Mouse (Mus musculus): Measurements from ENCODE around the gene Gskip. TPM values are rescaled to one million over a fixed set of nuclear protein-coding genes. Genes with fewer than 3 reads are reported as not detected.

Gene Gskip
- polyA plus RNA-seq, 1 experiment from 2014 or later: 10.1 TPM

- WGBS (ENCODE audit: insufficient replicate concordance): 8% methylated on average over 22 of the region's 22 CpGs
- H3K27ac ChIP-seq (ENCODE audit: low read length): no peak within 1 kb of the TSS
- H3K36me3 ChIP-seq (ENCODE audit: control insufficient read depth, insufficient read depth): no peaks in the 10 kb centered on the region
- no peaks in the 10 kb centered on the region for H3K27me3 ChIP-seq (ENCODE audit: control insufficient read depth, insufficient read depth, low read depth, low read length)
- no peaks in the 10 kb centered on the region for H3K9me3 ChIP-seq (replicated peaks; ENCODE audit: control insufficient read depth, low read length)
- peak within 1 kb of the TSS; percentile 34 for H3K4me3 ChIP-seq (ENCODE audit: low read depth, low read length)
- H3K4me2 ChIP-seq (ENCODE audit: low read depth, low read length): peak within 1 kb of the TSS; percentile 65
- H3K4me1 ChIP-seq (ENCODE audit: control insufficient read depth, low read depth, low read length): peaks cover 10% of the 10 kb centered on the region
- no peak within 1 kb of the TSS for H3K9ac ChIP-seq (ENCODE audit: low read depth, low read length)
- peak; percentile 99 for ATAC-seq (ENCODE audit: low read depth)
Observed at GRCm38 (mm10) chr12:105705799-105706487, 21.3 kb downstream of the Gskip start, which contains the start of gene Ak7. TSS of gene Ak7 (plus strand) at chr12:105705976.

GRCm38 (mm10) chr12:105718616-105719015, 34.0 kb downstream of the Gskip start:
- Histone ChIP-seq H3K27ac (ENCODE audit: low read length) (no peak overlapping the region), H3K27me3 (ENCODE audit: control insufficient read depth, insufficient read depth, low read depth, low read length) (no peaks in the 10 kb centered on the region), H3K9me3 (replicated peaks; ENCODE audit: control insufficient read depth, low read length) (no peaks in the 10 kb centered on the region), H3K36me3 (ENCODE audit: control insufficient read depth, insufficient read depth) (no peaks in the 10 kb centered on the region), H3K4me2 (ENCODE audit: low read depth, low read length) (peak overlapping the region; percentile 24), H3K4me1 (ENCODE audit: control insufficient read depth, low read depth, low read length) (no peaks in the 10 kb centered on the region; the same call in 1 of the 2 replicates), H3K9ac (ENCODE audit: low read depth, low read length) (no peak overlapping the region), H3K4me3 (ENCODE audit: low read depth, low read length) (no peak overlapping the region)
- ATAC-seq (ENCODE audit: low read depth): peak; percentile 35; the same call in 1 of the 2 replicates
- 40% methylated on average over 17 of the region's 17 CpGs for WGBS (ENCODE audit: insufficient replicate concordance)

GRCm38 (mm10) chr12:105720196-105720595, 35.6 kb downstream of the Gskip start:
- WGBS (ENCODE audit: insufficient replicate concordance): 45% methylated on average over 3 of the region's 3 CpGs
- peaks cover 12% of the 10 kb centered on the region for H3K4me1 ChIP-seq (ENCODE audit: control insufficient read depth, low read depth, low read length)
- no peaks in the 10 kb centered on the region for H3K9me3 ChIP-seq (replicated peaks; ENCODE audit: control insufficient read depth, low read length)
- no peak overlapping the region for H3K27ac ChIP-seq (ENCODE audit: low read length)
- no peak overlapping the region for H3K9ac ChIP-seq (ENCODE audit: low read depth, low read length)
- H3K27me3 ChIP-seq (ENCODE audit: control insufficient read depth, insufficient read depth, low read depth, low read length): no peaks in the 10 kb centered on the region
- no peak overlapping the region for H3K4me2 ChIP-seq (ENCODE audit: low read depth, low read length)
- H3K36me3 ChIP-seq (ENCODE audit: control insufficient read depth, insufficient read depth): no peaks in the 10 kb centered on the region
- no peak overlapping the region for H3K4me3 ChIP-seq (ENCODE audit: low read depth, low read length)
- ATAC-seq (ENCODE audit: low read depth): no peak

- WGBS (ENCODE audit: insufficient replicate concordance): 66% methylated on average over 14 of the region's 14 CpGs
- Histone ChIP-seq H3K9me3 (replicated peaks; ENCODE audit: control insufficient read depth, low read length) (no peaks in the 10 kb centered on the region), H3K27me3 (ENCODE audit: control insufficient read depth, insufficient read depth, low read depth, low read length) (no peaks in the 10 kb centered on the region), H3K27ac (ENCODE audit: low read length) (no peak overlapping the region), H3K9ac (ENCODE audit: low read depth, low read length) (no peak overlapping the region), H3K36me3 (ENCODE audit: control insufficient read depth, insufficient read depth) (no peaks in the 10 kb centered on the region), H3K4me1 (ENCODE audit: control insufficient read depth, low read depth, low read length) (peaks cover 15% of the 10 kb centered on the region), H3K4me2 (ENCODE audit: low read depth, low read length) (no peak overlapping the region), H3K4me3 (ENCODE audit: low read depth, low read length) (no peak overlapping the region)
- no peak for ATAC-seq (ENCODE audit: low read depth)
Observed at GRCm38 (mm10) chr12:105721452-105722132, 37.0 kb downstream of the Gskip start.

GRCm38 (mm10) chr12:105722657-105723056, 38.0 kb downstream of the Gskip start:
- Histone ChIP-seq H3K9me3 (replicated peaks; ENCODE audit: control insufficient read depth, low read length) (no peaks in the 10 kb centered on the region), H3K27ac (ENCODE audit: low read length) (no peak overlapping the region), H3K4me3 (ENCODE audit: low read depth, low read length) (no peak overlapping the region), H3K36me3 (ENCODE audit: control insufficient read depth, insufficient read depth) (no peaks in the 10 kb centered on the region), H3K9ac (ENCODE audit: low read depth, low read length) (no peak overlapping the region), H3K4me2 (ENCODE audit: low read depth, low read length) (no peak overlapping the region), H3K27me3 (ENCODE audit: control insufficient read depth, insufficient read depth, low read depth, low read length) (no peaks in the 10 kb centered on the region), H3K4me1 (ENCODE audit: control insufficient read depth, low read depth, low read length) (peaks cover 24% of the 10 kb centered on the region)
- under 1% methylated on average over 5 of the region's 5 CpGs for WGBS (ENCODE audit: insufficient replicate concordance)
- ATAC-seq (ENCODE audit: low read depth): no peak

- H3K4me3 ChIP-seq (ENCODE audit: low read depth, low read length): no peak overlapping the region
- peak overlapping the region; percentile 65 for H3K27ac ChIP-seq (ENCODE audit: low read length)
- no peaks in the 10 kb centered on the region for H3K27me3 ChIP-seq (ENCODE audit: control insufficient read depth, insufficient read depth, low read depth, low read length)
- no peaks in the 10 kb centered on the region for H3K36me3 ChIP-seq (ENCODE audit: control insufficient read depth, insufficient read depth)
- 10% methylated on average over 1 of the region's 1 CpGs for WGBS (ENCODE audit: insufficient replicate concordance)
- no peak overlapping the region for H3K9ac ChIP-seq (ENCODE audit: low read depth, low read length)
- no peaks in the 10 kb centered on the region for H3K9me3 ChIP-seq (replicated peaks; ENCODE audit: control insufficient read depth, low read length)
- ATAC-seq (ENCODE audit: low read depth): peak; percentile 74
- peaks cover 29% of the 10 kb centered on the region for H3K4me1 ChIP-seq (ENCODE audit: control insufficient read depth, low read depth, low read length)
- H3K4me2 ChIP-seq (ENCODE audit: low read depth, low read length): no peak overlapping the region
Observed at GRCm38 (mm10) chr12:105724616-105725015, 40.0 kb downstream of the Gskip start.

GRCm38 (mm10) chr12:105725736-105726135, 41.1 kb downstream of the Gskip start:
- 67% methylated on average over 13 of the region's 13 CpGs for WGBS (ENCODE audit: insufficient replicate concordance)
- Histone ChIP-seq H3K4me1 (ENCODE audit: control insufficient read depth, low read depth, low read length) (peaks cover 30% of the 10 kb centered on the region), H3K4me3 (ENCODE audit: low read depth, low read length) (no peak overlapping the region), H3K36me3 (ENCODE audit: control insufficient read depth, insufficient read depth) (no peaks in the 10 kb centered on the region), H3K27ac (ENCODE audit: low read length) (no peak overlapping the region), H3K9me3 (replicated peaks; ENCODE audit: control insufficient read depth, low read length) (no peaks in the 10 kb centered on the region), H3K4me2 (ENCODE audit: low read depth, low read length) (no peak overlapping the region), H3K9ac (ENCODE audit: low read depth, low read length) (no peak overlapping the region), H3K27me3 (ENCODE audit: control insufficient read depth, insufficient read depth, low read depth, low read length) (no peaks in the 10 kb centered on the region)
- no peak for ATAC-seq (ENCODE audit: low read depth)

- Histone ChIP-seq H3K9ac (ENCODE audit: low read depth, low read length) (no peak overlapping the region), H3K4me3 (ENCODE audit: low read depth, low read length) (no peak overlapping the region), H3K9me3 (replicated peaks; ENCODE audit: control insufficient read depth, low read length) (no peaks in the 10 kb centered on the region), H3K36me3 (ENCODE audit: control insufficient read depth, insufficient read depth) (no peaks in the 10 kb centered on the region), H3K27me3 (ENCODE audit: control insufficient read depth, insufficient read depth, low read depth, low read length) (no peaks in the 10 kb centered on the region), H3K4me1 (ENCODE audit: control insufficient read depth, low read depth, low read length) (peaks cover 34% of the 10 kb centered on the region), H3K4me2 (ENCODE audit: low read depth, low read length) (no peak overlapping the region), H3K27ac (ENCODE audit: low read length) (no peak overlapping the region)
- ATAC-seq (ENCODE audit: low read depth): peak; percentile 77
- WGBS (ENCODE audit: insufficient replicate concordance): 19% methylated on average over 3 of the region's 3 CpGs
Observed at GRCm38 (mm10) chr12:105727268-105727667, 42.6 kb downstream of the Gskip start.

- Histone ChIP-seq H3K4me1 (ENCODE audit: control insufficient read depth, low read depth, low read length) (peaks cover 34% of the 10 kb centered on the region), H3K9ac (ENCODE audit: low read depth, low read length) (no peak overlapping the region), H3K27me3 (ENCODE audit: control insufficient read depth, insufficient read depth, low read depth, low read length) (no peaks in the 10 kb centered on the region), H3K4me3 (ENCODE audit: low read depth, low read length) (no peak overlapping the region), H3K9me3 (replicated peaks; ENCODE audit: control insufficient read depth, low read length) (no peaks in the 10 kb centered on the region), H3K27ac (ENCODE audit: low read length) (no peak overlapping the region; the same call in 1 of the 2 replicates), H3K36me3 (ENCODE audit: control insufficient read depth, insufficient read depth) (no peaks in the 10 kb centered on the region), H3K4me2 (ENCODE audit: low read depth, low read length) (no peak overlapping the region)
- WGBS (ENCODE audit: insufficient replicate concordance): 16% methylated on average over 8 of the region's 8 CpGs
- ATAC-seq (ENCODE audit: low read depth): no peak
Observed at GRCm38 (mm10) chr12:105727964-105728363, 43.3 kb downstream of the Gskip start.
